Mouse (Mus musculus) skeletal muscle tissue, adult 2 months (tissue): ENCODE measurements at regions not wholly inside any gene's neighbourhood (a gene's known extent, or its start where the extent isn't known, plus 50 kb on each side); places are given as distances from the start of the nearest gene placed in this dataset.
"Not testable (repeated sequence)": the region's sequence is repeated elsewhere in the genome, so short reads cannot be mapped to it uniquely, and the experiment has no call there.

Source experiments
- DNase-seq: peaks from one replicate; pipeline ENCODE4 v3.0.0-alpha.2; 2012; ENCODE audit warnings: low read depth, low spot score

DNA sequence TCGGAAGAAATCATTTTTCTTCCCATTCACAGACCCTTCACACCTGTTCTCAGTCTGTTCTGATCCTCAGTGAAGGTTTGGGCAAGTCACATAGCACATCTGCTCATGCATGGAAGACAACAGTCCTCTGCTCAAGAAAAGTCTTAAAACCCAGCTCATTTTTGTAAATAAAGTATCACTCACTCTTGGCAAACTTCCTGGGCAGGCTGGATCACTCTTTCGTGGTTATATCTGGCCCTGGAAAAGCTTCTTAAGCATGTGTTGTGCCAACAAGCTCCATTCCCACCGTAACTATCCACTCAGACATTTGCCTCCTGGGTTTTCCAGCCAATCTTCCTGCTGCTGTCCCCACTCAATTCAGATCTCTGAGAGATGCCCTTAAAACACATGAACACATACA is 103.2 kb upstream of the Cep85l start:
- no peak for DNase-seq

DNA sequence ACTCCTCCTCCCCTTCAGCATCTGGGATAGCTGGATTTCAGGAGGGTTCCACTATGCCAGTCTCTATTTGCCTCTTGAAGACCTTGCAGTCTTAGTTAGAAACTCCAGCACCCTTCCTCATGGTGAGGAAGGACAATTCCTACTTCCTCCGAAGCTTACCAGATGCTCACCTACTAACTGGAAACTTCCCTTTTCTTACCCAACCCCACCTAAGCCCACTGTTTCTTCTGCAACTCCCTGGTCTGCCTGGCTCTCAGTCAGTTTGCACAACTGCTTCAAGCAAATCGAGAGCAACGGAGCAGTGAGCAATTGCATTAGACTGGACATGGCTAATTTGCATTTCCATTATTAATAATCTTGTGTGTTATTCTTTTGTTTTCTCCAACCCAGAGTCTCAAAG is 90.5 kb upstream of the Cep85l start:
- no peak for DNase-seq

DNA sequence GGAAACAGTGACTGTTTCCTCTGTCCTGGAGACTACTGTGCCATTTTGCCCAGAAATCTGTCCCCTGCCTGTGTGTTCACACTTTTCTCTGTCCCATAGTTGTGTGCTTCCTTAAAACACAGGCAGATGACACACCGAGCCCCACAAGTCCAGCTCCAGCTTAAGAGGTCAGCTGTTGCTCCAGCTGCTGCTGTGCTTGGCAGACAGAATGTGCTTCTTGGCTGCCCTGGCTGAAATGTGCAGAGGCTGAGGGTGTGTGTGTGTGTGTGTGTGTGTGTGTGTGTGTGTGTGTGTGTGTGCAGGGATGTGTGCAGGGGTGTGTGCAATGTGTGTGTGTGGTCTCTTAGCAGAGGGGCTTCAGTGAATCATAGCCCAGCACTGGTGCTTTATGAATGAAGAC is 89.9 kb upstream of the Cep85l start:
- DNase-seq = peak; percentile 82

DNA sequence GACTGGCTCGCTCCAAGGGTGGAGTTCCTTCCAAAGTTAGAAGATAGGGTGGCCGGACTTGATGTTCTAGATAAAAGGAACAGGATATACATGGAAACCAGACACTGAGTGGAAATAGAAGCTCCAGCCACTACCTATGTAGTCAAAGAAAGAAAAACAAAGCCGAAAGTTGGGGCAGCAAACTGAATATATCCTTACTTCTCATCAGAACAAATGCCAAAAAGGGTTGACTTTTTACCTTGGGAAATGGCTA is 88.5 kb upstream of the Cep85l start:
- DNase-seq = no peak

DNA sequence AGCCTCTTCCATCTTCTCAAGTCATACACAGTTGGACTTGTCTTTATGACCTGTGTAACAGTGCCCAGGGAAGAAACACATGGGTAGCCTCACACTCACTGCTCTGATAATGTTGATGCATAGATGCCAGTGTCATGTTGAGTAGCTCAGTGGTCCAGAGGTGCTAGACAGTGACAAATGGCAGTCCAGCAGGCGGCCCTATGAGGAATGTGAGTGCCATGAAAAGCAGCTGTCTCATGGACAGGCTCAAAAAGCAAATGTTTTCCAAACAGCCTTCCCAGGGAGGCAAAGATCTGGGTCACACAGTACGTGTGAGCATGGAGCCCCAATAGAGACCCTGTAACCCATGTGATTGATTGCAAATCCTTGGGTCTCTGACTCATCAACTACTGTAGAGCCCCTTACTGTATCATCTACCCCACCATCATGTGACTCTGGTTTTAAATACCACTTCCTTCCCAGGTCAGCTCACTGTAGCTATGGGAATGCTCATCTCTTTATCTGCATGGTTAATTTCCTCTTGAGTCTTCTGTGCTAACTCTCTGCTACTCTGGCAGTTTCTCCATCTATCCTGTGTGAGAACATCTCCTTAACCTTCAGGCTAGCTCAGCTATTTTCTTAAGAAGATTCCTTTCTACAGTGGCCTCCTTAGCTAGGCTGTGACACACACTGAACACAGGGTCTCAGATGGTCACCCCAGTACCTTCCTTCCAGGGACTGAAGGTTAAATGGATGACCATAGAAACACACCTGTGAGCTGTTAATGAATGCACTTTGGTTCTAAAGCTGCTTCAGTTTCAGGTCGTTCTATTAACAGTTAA is 87.9 kb upstream of the Cep85l start:
- DNase-seq = no peak

DNA sequence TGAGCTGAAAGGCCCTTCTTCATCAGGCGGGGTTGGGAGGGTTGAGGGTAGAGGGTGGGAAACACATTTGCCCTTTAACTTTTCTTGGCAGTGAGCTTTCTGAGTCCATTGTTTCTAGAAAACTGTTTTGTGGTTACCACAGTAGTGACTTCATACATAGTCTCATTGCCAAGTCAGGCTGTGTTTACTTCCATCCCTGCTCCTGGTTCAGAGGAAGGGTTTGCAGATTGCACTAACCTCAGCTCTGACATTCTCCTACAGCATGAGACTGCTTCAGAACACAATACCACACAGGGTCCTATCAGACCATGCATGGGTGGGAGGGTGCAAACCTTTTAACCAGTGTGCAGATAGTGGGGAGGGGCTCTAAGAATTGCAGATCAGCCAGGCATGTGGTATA is 87.1 kb upstream of the Cep85l start:
- DNase-seq = peak; percentile 69

DNA sequence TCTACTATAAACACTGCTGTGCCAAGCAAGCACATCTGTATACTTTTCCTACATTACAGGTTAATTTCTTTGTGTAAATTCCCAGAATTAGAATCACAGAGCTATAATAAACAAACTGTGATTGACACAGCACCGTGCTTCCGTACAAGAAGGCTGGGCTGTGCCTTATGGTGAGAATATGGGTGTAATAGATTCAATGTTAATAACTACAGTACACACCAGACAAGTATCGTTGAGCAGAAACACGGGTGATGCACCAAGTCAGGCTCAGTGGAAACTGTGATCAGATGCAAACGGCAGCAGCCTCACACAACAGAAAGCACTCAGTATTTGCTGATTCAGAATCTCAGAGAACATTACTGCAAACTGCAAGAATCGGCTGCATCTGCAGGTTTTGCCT is 86.5 kb upstream of the Cep85l start:
- DNase-seq = no peak

DNA sequence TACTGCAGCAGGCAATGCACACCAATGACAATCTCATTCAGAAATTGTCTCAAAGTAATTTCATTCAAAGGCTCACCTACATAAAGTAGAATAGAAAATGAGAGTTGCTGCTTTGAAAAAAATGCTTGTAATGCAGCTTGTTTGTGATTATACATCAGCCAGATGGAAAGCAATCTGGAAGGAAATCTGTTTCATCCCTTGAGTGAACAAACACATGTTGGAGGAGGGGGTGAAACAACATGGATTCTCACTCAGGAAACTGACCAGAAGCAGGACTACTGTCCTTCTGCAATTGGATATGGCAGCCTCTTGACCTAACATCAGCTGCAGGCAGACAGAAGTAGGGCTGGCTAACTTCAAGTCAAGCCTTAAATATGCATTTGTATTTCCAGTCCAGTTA is 84.8 kb upstream of the Cep85l start:
- DNase-seq = no peak

DNA sequence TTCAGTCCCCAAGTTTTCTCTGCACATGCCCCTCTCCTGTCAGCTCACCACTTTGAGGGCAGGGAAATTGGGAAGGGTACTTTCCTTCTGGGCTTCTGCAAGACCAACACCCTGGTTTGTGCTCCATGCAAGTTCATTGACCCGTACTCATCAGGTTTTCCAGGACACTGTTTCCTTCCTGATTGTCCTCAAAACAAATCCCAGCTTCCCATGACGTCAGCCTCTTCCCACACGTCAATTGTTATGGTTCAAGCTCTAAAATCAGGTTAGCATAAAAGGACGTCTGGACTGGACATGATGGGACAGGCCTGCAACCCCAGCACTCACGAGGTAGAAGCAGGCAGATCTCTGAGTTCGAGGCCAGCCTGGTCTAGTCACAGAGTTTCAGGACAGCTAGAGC is 84.3 kb upstream of the Cep85l start:
- DNase-seq = peak; percentile 37

DNA sequence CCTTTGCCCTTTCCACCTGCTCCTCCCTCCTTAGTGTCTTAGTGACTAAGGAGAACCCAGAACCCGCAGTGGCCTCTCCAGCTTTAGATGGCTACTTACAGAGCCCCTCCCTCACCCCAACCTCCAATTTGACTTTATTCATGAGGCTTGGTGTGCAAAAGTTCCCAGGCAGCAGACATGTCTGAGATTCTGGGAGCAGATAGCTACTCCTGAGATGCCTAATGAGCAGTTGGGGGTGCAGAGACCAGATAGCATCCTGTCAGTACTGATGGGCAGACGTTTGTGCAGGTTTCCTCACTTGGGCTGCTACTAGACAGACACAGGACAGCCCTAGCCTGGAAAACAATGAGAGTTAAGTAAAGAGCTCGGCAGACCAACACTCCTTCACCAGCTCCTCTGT is 83.7 kb upstream of the Cep85l start:
- no peak for DNase-seq

DNA sequence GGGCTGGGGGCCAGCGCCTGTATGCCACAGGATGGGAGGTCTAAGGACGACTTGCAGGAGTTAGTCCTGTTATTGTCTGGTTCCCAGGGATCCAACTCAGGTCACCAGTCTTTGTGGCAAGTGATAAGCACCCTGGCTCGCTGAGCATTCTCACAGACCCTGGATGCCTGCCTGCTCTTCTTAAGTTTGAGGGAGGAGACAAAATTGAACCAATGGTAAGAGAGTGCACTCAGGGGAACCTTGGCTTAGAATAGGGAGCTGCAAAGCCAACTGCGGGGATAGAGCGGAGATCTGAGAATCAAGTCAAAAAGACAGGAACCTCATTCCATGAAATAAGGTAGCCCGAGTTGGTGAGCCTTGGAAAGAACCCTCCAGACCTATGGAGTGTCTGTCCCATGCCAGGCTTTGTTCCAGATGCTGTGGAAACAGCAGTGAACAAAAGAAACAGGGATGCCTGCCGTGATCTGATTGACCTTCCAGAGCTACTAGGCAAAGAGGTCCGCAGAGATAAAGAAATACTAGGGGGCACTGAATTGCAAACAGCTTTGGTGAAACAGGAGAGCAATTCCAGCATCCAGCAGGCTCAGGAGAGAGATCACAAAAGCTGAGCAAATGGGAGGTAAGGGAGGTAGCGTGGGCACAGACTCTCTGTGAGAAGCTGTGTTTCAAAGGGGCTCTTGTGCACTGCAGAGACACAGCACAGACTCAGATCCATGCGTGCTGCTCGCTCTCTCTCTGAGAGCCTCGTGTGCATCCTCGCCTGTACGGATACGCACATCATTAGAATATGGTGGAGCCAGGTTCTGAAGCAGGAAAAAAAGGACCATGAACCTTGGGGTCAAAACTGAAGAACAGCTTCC is 82.9 kb upstream of the Cep85l start:
- DNase-seq = peak; percentile 88

DNA sequence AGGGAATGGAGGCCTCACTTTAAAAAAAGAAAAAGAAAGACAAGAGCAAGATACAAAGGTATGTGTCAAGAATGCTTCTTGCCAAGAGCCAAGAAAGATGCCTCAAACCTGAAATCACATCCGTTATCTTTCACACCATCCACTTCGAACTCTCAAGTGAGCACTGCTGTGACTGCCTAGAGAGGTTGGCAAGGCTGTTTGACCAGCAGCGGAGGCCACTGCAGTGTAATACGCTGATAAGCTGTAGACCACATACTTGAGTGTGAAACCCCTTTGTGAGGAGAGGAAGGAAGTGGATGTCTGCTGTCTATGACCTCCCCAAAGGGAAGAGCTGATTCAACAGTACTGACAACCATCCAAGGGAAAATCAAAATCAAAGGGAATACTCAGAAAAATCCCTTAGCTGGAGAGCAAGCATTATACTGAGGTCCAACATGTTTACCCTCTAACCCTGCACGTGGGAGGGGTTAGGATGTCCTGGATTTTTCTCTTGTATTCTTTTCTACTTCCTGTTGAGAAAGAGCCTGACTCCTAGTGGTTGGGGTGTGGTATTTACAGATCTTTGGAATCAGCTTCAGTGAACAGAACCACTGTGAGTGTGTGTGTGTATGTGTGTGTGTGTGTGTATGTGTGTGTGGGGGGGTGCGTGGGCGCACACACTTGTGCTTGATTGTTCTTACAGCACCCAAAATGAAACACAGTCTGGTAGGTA is 81.5 kb upstream of the Cep85l start:
- no peak for DNase-seq

DNA sequence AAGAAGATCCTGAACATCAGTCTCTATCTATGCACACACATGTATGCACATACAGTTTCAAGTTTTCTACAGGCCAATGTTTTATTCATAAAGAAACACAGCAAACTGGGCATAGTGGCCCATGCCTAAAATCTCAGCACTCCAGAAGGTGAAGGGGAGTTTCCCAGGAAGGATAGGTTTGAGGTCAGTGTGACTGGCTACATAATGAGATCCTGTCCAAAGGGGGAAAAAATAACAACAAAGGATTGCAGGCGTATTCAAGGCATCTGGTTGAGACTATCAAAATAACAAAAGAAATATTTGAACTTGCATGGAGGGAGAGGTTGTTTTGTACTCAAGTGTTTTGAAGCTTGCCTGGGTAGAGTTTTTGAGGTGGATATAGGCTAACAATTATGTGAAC is 80.0 kb upstream of the Cep85l start:
- DNase-seq = not testable (repeated sequence)

DNA sequence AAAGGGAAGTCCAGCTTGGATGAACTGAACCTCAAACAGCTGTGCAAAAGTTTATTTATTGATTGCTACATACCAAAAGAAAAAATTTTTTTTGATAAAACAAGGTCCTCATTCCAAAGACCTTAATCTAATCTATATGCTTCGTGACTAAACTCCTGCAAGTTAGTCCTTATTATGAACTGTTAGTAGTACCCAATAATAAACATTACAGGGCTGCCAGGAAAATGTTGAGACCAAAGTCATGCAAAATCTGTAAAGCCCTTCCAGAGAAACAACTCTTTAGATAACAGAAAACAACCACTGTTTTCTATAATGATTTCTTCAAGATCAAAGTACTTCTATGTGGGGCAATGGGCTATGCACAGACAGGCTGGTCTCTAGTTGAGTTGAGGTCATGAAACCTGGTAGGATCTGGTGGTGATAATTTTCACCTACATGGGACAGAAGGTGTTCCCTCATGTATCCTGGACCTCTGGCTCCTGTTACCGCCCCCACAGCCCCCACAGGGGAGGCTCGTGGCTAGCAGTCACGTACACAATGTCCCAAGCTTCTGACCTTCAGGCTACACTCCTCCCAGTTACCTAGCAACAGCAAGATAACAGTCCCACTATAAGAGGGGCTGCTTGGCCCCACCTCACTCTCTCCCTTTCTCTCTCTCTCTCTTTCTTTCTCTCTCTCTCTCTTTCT is 76.4 kb upstream of the Cep85l start:
- no peak for DNase-seq

DNA sequence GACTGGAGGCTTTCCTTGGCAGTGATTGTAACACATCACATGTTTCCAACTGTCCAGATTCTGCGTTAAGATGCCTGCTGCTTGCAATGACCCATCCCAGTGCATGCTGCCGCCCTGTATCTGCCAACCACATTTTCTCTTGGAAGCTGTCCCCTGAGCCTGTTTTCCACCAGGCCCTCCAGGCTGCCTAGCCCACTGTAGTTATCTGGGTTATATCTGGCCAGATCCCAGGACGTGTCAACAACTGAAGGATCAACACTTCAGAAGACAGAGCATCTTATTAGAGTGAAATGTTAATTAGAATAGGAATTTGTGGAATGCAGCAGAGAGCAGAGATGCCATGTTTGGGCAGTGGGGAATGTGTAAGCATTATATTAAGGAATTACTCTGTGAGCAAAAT is 65.0 kb upstream of the Cep85l start:
- no peak for DNase-seq

DNA sequence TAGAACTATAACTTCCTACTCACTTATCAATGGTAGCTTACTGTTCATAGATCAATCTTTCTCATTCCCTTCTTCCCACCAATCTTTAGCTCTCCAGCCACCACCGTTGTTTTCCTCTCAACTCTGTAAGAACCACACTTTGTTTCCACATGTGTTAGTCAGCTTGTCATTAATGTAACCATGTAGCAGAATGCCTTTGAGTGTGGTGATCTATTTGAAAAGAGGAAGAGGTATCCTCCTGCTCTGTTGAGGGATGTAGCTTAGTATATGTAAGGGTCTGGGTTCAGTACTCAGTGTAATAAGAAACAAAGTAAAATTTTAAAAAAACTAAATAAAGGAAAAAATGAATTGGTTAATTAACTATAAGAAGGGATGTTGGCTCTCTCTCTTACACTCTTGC is 63.7 kb upstream of the Cep85l start:
- no peak for DNase-seq

DNA sequence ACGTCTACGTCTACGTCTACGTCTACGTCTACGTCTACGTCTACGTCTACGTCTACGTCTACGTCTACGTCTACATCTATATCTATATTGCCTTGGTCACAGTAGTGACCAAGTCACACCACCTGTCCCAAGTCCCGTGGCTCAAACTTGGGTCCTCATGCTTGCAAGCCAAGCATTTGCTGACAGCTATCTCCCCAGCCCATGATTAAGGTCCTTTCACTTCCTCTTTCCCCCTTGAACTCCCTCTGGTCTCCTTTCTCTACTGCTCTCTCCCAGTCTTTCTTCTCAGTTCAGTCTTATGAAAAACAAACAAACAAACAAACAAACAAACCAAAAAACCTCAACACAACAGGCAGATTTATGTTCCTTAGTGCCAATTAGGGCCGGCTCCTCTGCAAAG is 63.2 kb upstream of the Cep85l start:
- DNase-seq = no peak

DNA sequence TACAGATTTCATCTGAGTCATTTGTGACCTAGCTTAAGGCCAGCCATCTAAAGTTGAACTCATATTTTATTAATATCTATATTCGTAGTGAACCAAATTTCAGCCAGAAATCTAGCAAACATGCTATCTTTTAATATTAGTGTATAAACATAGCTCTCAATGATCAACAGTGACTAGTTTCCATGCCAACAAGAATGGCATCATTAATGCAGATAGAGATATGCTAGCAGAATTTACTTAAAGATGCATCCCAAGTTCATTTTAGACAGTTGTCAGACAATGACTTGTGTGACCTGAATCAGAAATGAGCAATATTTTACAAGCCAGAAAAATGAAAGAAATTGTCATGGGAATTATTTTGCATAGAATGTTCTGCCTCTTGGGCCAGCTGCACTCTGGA is 60.5 kb upstream of the Cep85l start:
- DNase-seq = no peak

DNA sequence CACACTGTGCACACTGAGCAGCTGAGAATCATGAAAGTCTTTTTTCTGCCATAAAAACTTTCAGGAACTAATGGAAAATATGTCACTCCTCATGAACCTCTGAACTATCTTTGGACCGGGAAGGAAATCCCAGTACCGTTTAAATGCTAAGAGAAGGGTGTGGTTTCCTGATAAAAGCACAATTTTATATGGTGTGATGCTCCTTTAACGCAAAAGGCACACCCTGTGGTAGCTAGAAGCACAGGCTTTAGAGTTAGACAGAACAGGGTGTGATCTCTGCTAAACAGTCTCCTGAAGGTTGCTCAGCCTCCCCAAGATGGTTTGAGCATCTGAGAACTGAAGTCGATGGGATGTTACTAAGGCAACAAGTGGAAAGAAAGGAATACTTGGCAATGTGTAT is 58.6 kb upstream of the Cep85l start:
- no peak for DNase-seq

DNA sequence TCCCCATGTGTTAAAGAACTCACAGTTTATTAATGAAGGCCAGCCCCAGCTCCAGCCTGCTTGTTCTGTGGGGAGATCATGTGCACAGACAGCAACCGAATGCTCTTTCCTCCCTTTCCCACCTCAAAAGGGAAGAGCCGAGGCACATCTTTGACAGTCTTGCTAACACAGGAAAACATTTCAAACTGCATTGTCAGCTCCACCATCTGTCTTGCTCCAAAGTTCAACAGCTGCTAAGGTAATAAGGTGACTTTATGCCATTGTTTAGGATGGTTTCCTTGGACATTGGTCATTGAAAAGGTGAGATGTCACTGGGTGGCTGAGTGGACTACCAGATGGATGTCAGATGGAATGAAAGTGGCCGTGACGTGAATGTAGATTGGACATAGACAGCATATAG is 58.0 kb upstream of the Cep85l start:
- no peak for DNase-seq

DNA sequence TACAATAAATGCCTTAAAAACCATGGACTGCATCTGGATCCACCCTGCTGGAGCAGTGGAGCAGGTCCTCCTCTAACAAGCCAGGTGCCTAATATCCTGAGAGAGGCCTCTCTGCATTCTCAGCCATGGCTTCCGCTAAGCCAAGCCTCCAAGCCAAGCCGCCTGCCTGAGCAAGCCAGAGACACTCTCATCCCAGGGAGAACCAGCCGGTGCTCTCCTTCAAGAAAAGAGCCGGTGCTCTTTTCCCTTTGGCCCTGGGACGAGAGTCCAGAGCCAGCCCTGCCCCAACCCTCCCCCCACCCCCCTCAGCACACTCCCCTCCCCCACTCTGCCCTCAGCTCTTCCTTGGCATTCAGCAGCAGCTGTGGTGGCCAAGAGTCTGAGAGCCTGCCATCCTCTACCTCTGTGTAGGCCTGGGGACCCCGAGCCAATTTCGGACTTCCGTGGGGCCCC is 56.3 kb upstream of the Cep85l start:
- DNase-seq = peak; percentile 47
